In genomic region chr4:125502861-125503260, GRCm38 (mm10) we compare ENCODE assay signal across 12 mouse cellular contexts. TPM values are rescaled to one million over a fixed set of nuclear protein-coding genes. Genes with fewer than 3 reads are reported as not detected.
DNase-seq lines count a peak whose midpoint lies in the region; ATAC-seq lines count a peak whose summit lies in the region.
"Had no signal": no experiment of that assay in that cellular context is flagged by ENCODE, and none has a peak within 500 bp of the region (broad histone marks: within the 10 kb centered on the region; RNA-seq: fewer than 3 reads in every experiment).

No protein-coding gene starts in this region.

- WGBS in embryonic facial prominence, embryonic 14.5 days: 49% methylated on average over 8 of the region's 8 CpGs

- H3K36me3 ChIP-seq in embryonic facial prominence, embryonic 14.5 days (ENCODE audit: control insufficient read depth, insufficient read depth, low read length): no peaks in the 10 kb centered on the region
- H3K36me3 ChIP-seq: midbrain, embryonic 15.5 days had no signal

- H3K27me3 ChIP-seq in embryonic facial prominence, embryonic 14.5 days (replicated peaks; ENCODE audit: control insufficient read depth, insufficient read depth, low read length): peaks cover 19% of the 10 kb centered on the region
- H3K27me3 ChIP-seq: midbrain, embryonic 15.5 days had no signal

- no peak for ATAC-seq in embryonic facial prominence, embryonic 14.5 days (ENCODE audit: low read depth)
- ATAC-seq in megakaryocyte, adult 5-6 weeks (ENCODE audit: poor library complexity, severe bottlenecking): no peak
- ATAC-seq: midbrain, embryonic 15.5 days had no signal

- no peak overlapping the region for H3K27ac ChIP-seq in embryonic facial prominence, embryonic 14.5 days (replicated peaks; ENCODE audit: low read depth, low read length)
- H3K27ac ChIP-seq: liver, embryonic 14.5 days; midbrain, embryonic 15.5 days had no signal

- peak; percentile 5 for DNase-seq in kidney, adult 9 months
- no peak for DNase-seq in kidney, adult 11 months
- peak; percentile 40 for DNase-seq in urinary bladder, postnatal 14 days (ENCODE audit: low spot score)
- DNase-seq in urinary bladder, postnatal 4 days (ENCODE audit: low spot score in 2 of 2): no peak
- DNase-seq in embryonic facial prominence, embryonic 14.5 days (ENCODE audit: low spot score): peak; percentile 67
- DNase-seq in right cerebral cortex, postnatal 25 days: no peak
- DNase-seq: layer of hippocampus, adult 9-11 months; thymus, adult 2 months had no signal

- H3K9ac ChIP-seq in embryonic facial prominence, embryonic 14.5 days (ENCODE audit: low read depth, low read length): no peak overlapping the region
- H3K9ac ChIP-seq: liver, embryonic 14.5 days; midbrain, embryonic 15.5 days had no signal

- H3K9me3 ChIP-seq in embryonic facial prominence, embryonic 14.5 days (ENCODE audit: control insufficient read depth, low read length): no peaks in the 10 kb centered on the region
- H3K9me3 ChIP-seq: midbrain, embryonic 15.5 days had no signal

- no peaks in the 10 kb centered on the region for H3K4me1 ChIP-seq in embryonic facial prominence, embryonic 14.5 days (ENCODE audit: control insufficient read depth, insufficient read depth, low read length)

- H3K4me2 ChIP-seq in embryonic facial prominence, embryonic 14.5 days (ENCODE audit: low read depth, low read length): no peak overlapping the region
- H3K4me2 ChIP-seq: midbrain, embryonic 15.5 days had no signal

- no peak overlapping the region for H3K4me3 ChIP-seq in embryonic facial prominence, embryonic 14.5 days (ENCODE audit: low read depth, low read length)
- H3K4me3 ChIP-seq: midbrain, embryonic 15.5 days had no signal

RNA-seq across cellular contexts. Expression of gene Grik3, which starts 12.4 kb away (rescaled TPM):
- 0.39 and 0.59 TPM in 2 replicates for polyA plus RNA-seq in embryonic facial prominence, embryonic 14.5 days (2014; fragmentation: Nextera tagmentation; extraction: Ambion mirVana)
- total RNA-seq in megakaryocyte, adult 5-6 weeks (2015): not detected in 2 replicates
- not detected in 2 replicates for total RNA-seq in megakaryocyte, adult 5-6 weeks (2017)
- total RNA-seq: hematopoietic stem cell, adult 5-6 weeks had no signal

Comparison
In these comparisons a context has a peak if more than half of its experiments do, and no peak if none do; other contexts are left out.
1. DNase-seq: peak in kidney, adult 9 months (single experiment), urinary bladder, postnatal 14 days (single experiment) and embryonic facial prominence, embryonic 14.5 days (single experiment); none in kidney, adult 11 months (single experiment), urinary bladder, postnatal 4 days (0 of 2) and right cerebral cortex, postnatal 25 days (single experiment).